Mouse (Mus musculus): ENCODE results near the gene Amz2.

GRCm38 (mm10) chr11:109392601-109393000 lies 33.1 kb upstream of the Amz2 start:
- TF ChIP-seq CTCF (IDR thresholded peaks at IDR 0.05; ENCODE audit: low read depth, low read length) (no peak), POLR2A (IDR thresholded peaks at IDR 0.05; ENCODE audit: extremely low read depth, insufficient read depth, low read length) (no peak)
